Mouse (Mus musculus) hindbrain, embryonic 11.5 days (tissue): ENCODE data around the gene Ints4. TPM values are rescaled to one million over a fixed set of nuclear protein-coding genes. Genes with fewer than 3 reads are reported as not detected.
A peak's percentile ranks its signal among the peaks of the same experiment; 100 is the strongest.

ENCODE experiments used
- ATAC-seq: fragments of 200-750 bp; cut with Nextera tagmentation; 2 replicates; pipeline ENCODE4 v1.8.0; 2017; ENCODE audit warnings: mild to moderate bottlenecking, moderate TSS enrichment, moderate library complexity; ENCODE audit not compliant: low FRiP score
- DNase-seq: peaks from one replicate; pipeline ENCODE4 v3.0.0-alpha.2; 2015; ENCODE audit warnings: low spot score
- H3K27ac ChIP-seq: fragments of 300-500 bp; sonication (generic); 2 replicates; pipeline ENCODE4 v1.5.1; 2014; ENCODE audit warnings: mild to moderate bottlenecking, low read depth, low read length
- H3K27me3 ChIP-seq: fragments of 300-500 bp; sonication (generic); 2 replicates; pipeline ENCODE4 v1.6.1; 2014; ENCODE audit warnings: mild to moderate bottlenecking, low read length, moderate library complexity, mixed read lengths; ENCODE audit not compliant: control insufficient read depth, insufficient read depth
- H3K36me3 ChIP-seq: fragments of 300-500 bp; sonication (generic); 2 replicates; pipeline ENCODE4 v1.6.1; 2014; ENCODE audit warnings: mild to moderate bottlenecking, low read length, moderate library complexity, mixed read lengths; ENCODE audit not compliant: control insufficient read depth, insufficient read depth
- H3K4me1 ChIP-seq: fragments of 300-500 bp; sonication (generic); replicated peaks from 2 replicates; pipeline ENCODE4 v1.6.1; 2014; ENCODE audit warnings: low read length, mixed read lengths; ENCODE audit not compliant: control insufficient read depth, insufficient read depth
- H3K4me2 ChIP-seq: fragments of 300-500 bp; sonication (generic); replicated peaks from 2 replicates; pipeline ENCODE4 v1.6.1; 2014; ENCODE audit warnings: mild to moderate bottlenecking, low read depth, low read length
- H3K4me3 ChIP-seq: fragments of 300-500 bp; sonication (generic); 2 replicates; pipeline ENCODE4 v1.5.1; 2014; ENCODE audit warnings: low read depth, low read length
- H3K9ac ChIP-seq: fragments of 300-500 bp; sonication (generic); 2 replicates; pipeline ENCODE4 v1.6.1; 2014; ENCODE audit warnings: low read depth, low read length
- H3K9me3 ChIP-seq: fragments of 300-500 bp; sonication (generic); 2 replicates; pipeline ENCODE4 v1.6.1; 2016; ENCODE audit warnings: low read length; ENCODE audit not compliant: control insufficient read depth
- WGBS: fragments of 180-500 bp; shearing (Covaris S2); extraction: QIAGEN DNeasy Blood & Tissue Kit; methylation state at CpG from one replicate; pipeline ENCODE4 v1.1.7; 2014; 5-methylcytosine and 5-hydroxymethylcytosine counted together
- polyA plus RNA-seq: library from polyadenylated mRNA; unstranded; fragments of >200 nt; fragmentation: Nextera tagmentation; extraction: Ambion mirVana; gene quantifications from 2 replicates; pipeline ENCODE4 v1.2.1, GENCODE M21; 2014

The Ints4 gene
- polyA plus RNA-seq, 1 experiment from 2014 or later = 66.3 TPM

DNA sequence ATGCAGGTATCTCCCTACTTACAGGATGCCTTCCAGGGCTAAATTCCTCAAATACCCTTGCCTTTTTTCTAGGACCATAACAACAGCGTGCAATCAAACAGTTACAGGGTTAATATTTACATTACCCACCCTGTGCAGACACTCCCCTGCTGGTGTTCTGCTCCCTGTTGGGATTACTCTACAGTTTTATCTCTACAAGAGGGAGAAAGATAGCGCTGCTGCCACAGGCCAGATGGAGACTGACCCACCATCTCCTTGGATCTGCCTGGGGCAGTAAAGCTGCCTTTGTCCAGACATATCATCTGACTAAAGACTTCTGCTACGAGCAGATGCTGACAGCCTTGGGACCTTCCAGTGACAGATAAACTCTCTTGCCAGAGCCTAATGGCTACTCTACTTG lies 109.7 kb downstream of the Ints4 start:
- DNase-seq (peak; percentile 12), ATAC-seq (no peak)
- WGBS = 49% methylated on average over 3 of the region's 3 CpGs
- H3K9me3 ChIP-seq = no peaks in the 10 kb centered on the region
- H3K4me3 ChIP-seq = no peak overlapping the region
- no peak overlapping the region for H3K9ac ChIP-seq
- H3K4me2 ChIP-seq = no peak overlapping the region
- H3K27me3 ChIP-seq = no peaks in the 10 kb centered on the region
- no peaks in the 10 kb centered on the region for H3K4me1 ChIP-seq
- no peaks in the 10 kb centered on the region for H3K36me3 ChIP-seq
- no peak overlapping the region for H3K27ac ChIP-seq

Other genes with a start within 250 kb of the Ints4 start
- 2.7 and 2.9 TPM in 2 replicates for gene Usp35, start 148.9 kb upstream of the Ints4 start, polyA plus RNA-seq
- gene Kctd21, start 148.6 kb upstream of the Ints4 start, polyA plus RNA-seq = 6.1 and 6.8 TPM in 2 replicates
- 31.9 and 33.3 TPM in 2 replicates for gene Alg8, start 109.3 kb upstream of the Ints4 start, polyA plus RNA-seq
- gene Ndufc2, start 81.0 kb upstream of the Ints4 start, polyA plus RNA-seq = 344 and 352 TPM in 2 replicates
- 0.17 and 0.35 TPM in 2 replicates for gene Thrsp, start 63.2 kb upstream of the Ints4 start, polyA plus RNA-seq
- gene Kctd14, start 29.6 kb upstream of the Ints4 start, polyA plus RNA-seq = 0.46 and 0.85 TPM in 2 replicates
- 38.7 and 39.7 TPM in 2 replicates for gene Aamdc, start 98.5 kb downstream of the Ints4 start, polyA plus RNA-seq
- gene Rsf1, start 98.9 kb downstream of the Ints4 start, polyA plus RNA-seq = 27.2 and 29.5 TPM in 2 replicates
- 256 and 272 TPM in 2 replicates for gene Clns1a, start 215.7 kb downstream of the Ints4 start, polyA plus RNA-seq